Mouse (Mus musculus) splenic B cell, adult 2 months (primary cell): ENCODE data around the gene Sox30.
"Not testable (repeated sequence)": the region's sequence is repeated elsewhere in the genome, so short reads cannot be mapped to it uniquely, and the experiment has no call there.

Experiments
- DNase-seq: peaks from one replicate; pipeline ENCODE4 v3.0.0-alpha.2; 2011; ENCODE audit warnings: low read depth, low spot score
- H3K27me3 ChIP-seq: 2 replicates; pipeline ENCODE4 v1.6.1; 2012; ENCODE audit warnings: mild to moderate bottlenecking, low read length, moderate library complexity, mixed read lengths; ENCODE audit not compliant: control insufficient read depth, poor library complexity, insufficient read depth, severe bottlenecking
- H3K36me3 ChIP-seq: 2 replicates; pipeline ENCODE4 v1.6.1; 2012; ENCODE audit warnings: mild to moderate bottlenecking, low read length, moderate library complexity, mixed read lengths; ENCODE audit not compliant: control insufficient read depth, poor library complexity, insufficient read depth, severe bottlenecking

Gene Sox30

GRCm38 (mm10) chr11:46032956-46033355 lies 52.8 kb downstream of the Sox30 start:
- no peak for DNase-seq
- Histone ChIP-seq H3K36me3 (no peaks in the 10 kb centered on the region), H3K27me3 (no peaks in the 10 kb centered on the region)

- DNase-seq = no peak
- H3K27me3 ChIP-seq = no peaks in the 10 kb centered on the region
- no peaks in the 10 kb centered on the region for H3K36me3 ChIP-seq
Observed at GRCm38 (mm10) chr11:46036374-46036773, 56.3 kb downstream of the Sox30 start.

GRCm38 (mm10) chr11:46038901-46039300 lies 58.8 kb downstream of the Sox30 start:
- no peak for DNase-seq
- no peaks in the 10 kb centered on the region for H3K36me3 ChIP-seq

GRCm38 (mm10) chr11:46039335-46039734 lies 59.2 kb downstream of the Sox30 start:
- no peaks in the 10 kb centered on the region for H3K27me3 ChIP-seq
- no peak for DNase-seq

More at GRCm38 (mm10) chr11:46038901-46039300, 58.8 kb downstream of the Sox30 start:
- no peaks in the 10 kb centered on the region for H3K27me3 ChIP-seq

GRCm38 (mm10) chr11:46040841-46041556 lies 60.9 kb downstream of the Sox30 start:
- Histone ChIP-seq H3K36me3 (no peaks in the 10 kb centered on the region), H3K27me3 (no peaks in the 10 kb centered on the region)
- no peak for DNase-seq

More at GRCm38 (mm10) chr11:46039335-46039734, 59.2 kb downstream of the Sox30 start:
- H3K36me3 ChIP-seq = no peaks in the 10 kb centered on the region

GRCm38 (mm10) chr11:46041607-46042267 lies 61.6 kb downstream of the Sox30 start:
- no peaks in the 10 kb centered on the region for H3K36me3 ChIP-seq
- no peak for DNase-seq
- H3K27me3 ChIP-seq = no peaks in the 10 kb centered on the region

GRCm38 (mm10) chr11:46044781-46045180 lies 64.7 kb downstream of the Sox30 start:
- no peak for DNase-seq
- H3K27me3 ChIP-seq = no peaks in the 10 kb centered on the region
- no peaks in the 10 kb centered on the region for H3K36me3 ChIP-seq

GRCm38 (mm10) chr11:46047264-46047663 lies 67.2 kb downstream of the Sox30 start:
- DNase-seq = no peak
- H3K27me3 ChIP-seq = no peaks in the 10 kb centered on the region

GRCm38 (mm10) chr11:46052105-46052659 lies 72.1 kb downstream of the Sox30 start, which contains the start of gene Gm12166:
Gene Gm12166 (minus strand): TSS chr11:46052321.
- peak; percentile 74 for DNase-seq
- H3K27me3 ChIP-seq, H3K36me3 ChIP-seq: not testable (repeated sequence)

More at GRCm38 (mm10) chr11:46047264-46047663, 67.2 kb downstream of the Sox30 start:
- H3K36me3 ChIP-seq = no peaks in the 10 kb centered on the region

GRCm38 (mm10) chr11:46053457-46053856 lies 73.3 kb downstream of the Sox30 start:
- H3K36me3 ChIP-seq, H3K27me3 ChIP-seq, DNase-seq: not testable (repeated sequence)

GRCm38 (mm10) chr11:46054311-46054710 lies 74.2 kb downstream of the Sox30 start:
- H3K27me3 ChIP-seq = no peaks in the 10 kb centered on the region
- H3K36me3 ChIP-seq = no peaks in the 10 kb centered on the region
- DNase-seq = no peak

GRCm38 (mm10) chr11:46054911-46055895 lies 75.1 kb downstream of the Sox30 start:
- Histone ChIP-seq H3K36me3 (no peaks in the 10 kb centered on the region), H3K27me3 (no peaks in the 10 kb centered on the region)
- DNase-seq = no peak

GRCm38 (mm10) chr11:46055896-46056769 lies 76.0 kb downstream of the Sox30 start, which contains the start of gene Adam19:
Gene Adam19 (plus strand): TSS chr11:46055992.
- Histone ChIP-seq H3K36me3 (no peaks in the 10 kb centered on the region), H3K27me3 (no peaks in the 10 kb centered on the region)
- peak; percentile 69 for DNase-seq
